Mouse (Mus musculus) kidney, adult 2 months (tissue): ENCODE data around the gene Vim. TPM values are rescaled to one million over a fixed set of nuclear protein-coding genes. Genes with fewer than 3 reads are reported as not detected.
A peak's percentile ranks its signal among the peaks of the same experiment; 100 is the strongest.

Source experiments
- DNase-seq: peaks from one replicate; pipeline ENCODE4 v3.0.0; 2021
- H3K27ac ChIP-seq: fragments of 200-500 bp; 2 replicates; pipeline ENCODE4 v1.5.1; 2012; ENCODE audit warnings: low read depth, low read length, control low read depth, inconsistent platforms; ENCODE audit not compliant: insufficient read depth
- H3K27me3 ChIP-seq: fragments of 200-500 bp; replicated peaks from 2 replicates; pipeline ENCODE4 v1.6.1; 2012; ENCODE audit warnings: mild to moderate bottlenecking, moderate library complexity, low read length, inconsistent platforms; ENCODE audit not compliant: control insufficient read depth, insufficient read depth
- H3K36me3 ChIP-seq: fragments of 200-500 bp; 2 replicates; pipeline ENCODE4 v1.6.1; 2012; ENCODE audit warnings: mild to moderate bottlenecking, moderate library complexity, low read length, inconsistent platforms; ENCODE audit not compliant: control insufficient read depth, insufficient read depth
- H3K4me1 ChIP-seq: fragments of 200-500 bp; 2 replicates; pipeline ENCODE4 v1.6.1; 2011; ENCODE audit warnings: low read length; ENCODE audit not compliant: control insufficient read depth, insufficient read depth
- H3K4me3 ChIP-seq: fragments of 200-500 bp; 2 replicates; pipeline ENCODE4 v1.5.1; 2011; ENCODE audit warnings: mild to moderate bottlenecking, low read depth, low read length, control low read depth; ENCODE audit not compliant: insufficient read depth
- CTCF ChIP-seq: fragments of 200-500 bp; conservative IDR thresholded peaks from 2 replicates; pipeline ENCODE4 v1.5.1; 2011; ENCODE audit warnings: low read depth, mild to moderate bottlenecking, control low read depth, low read length, moderate library complexity, mixed read lengths; ENCODE audit not compliant: insufficient read depth, insufficient read length
- POLR2A ChIP-seq: fragments of 200-500 bp; IDR thresholded peaks from one replicate; pipeline ENCODE4 v1.6.1; 2011; ENCODE audit warnings: low read depth, low read length, control low read depth
- WGBS: fragments of 180-500 bp; shearing (Covaris S2); methylation state at CpG from one replicate; pipeline ENCODE4 v1.1.7; 2018; 5-methylcytosine and 5-hydroxymethylcytosine counted together
- polyA plus RNA-seq: library from polyadenylated mRNA; depleted of rRNA; stranded (reverse); fragments of >200 nt; gene quantifications from 2 replicates; pipeline ENCODE4 v1.2.3, GENCODE M21; 2012

Gene Vim
- polyA plus RNA-seq, 1 experiment, result 211 TPM

GRCm38 (mm10) chr2:13570122-13570521, 3.6 kb upstream of the Vim start:
- 70% methylated on average over 2 of the region's 2 CpGs for WGBS
- Histone ChIP-seq H3K27ac (no peak overlapping the region), H3K4me1 (peaks cover 6% of the 10 kb centered on the region; the same call in 1 of the 2 replicates), H3K4me3 (no peak overlapping the region), H3K27me3 (no peaks in the 10 kb centered on the region), H3K36me3 (no peaks in the 10 kb centered on the region)
- no peak for DNase-seq
- no peak for TF ChIP-seq POLR2A
- TF ChIP-seq CTCF, result no peak

- H3K27me3 ChIP-seq, result no peaks in the 10 kb centered on the region
- H3K4me3 ChIP-seq, result no peak overlapping the region
- no peaks in the 10 kb centered on the region for H3K36me3 ChIP-seq
- WGBS, result 55% methylated on average over 4 of the region's 4 CpGs
- peaks cover 6% of the 10 kb centered on the region; the same call in 1 of the 2 replicates for H3K4me1 ChIP-seq
- TF ChIP-seq POLR2A, result no peak
- TF ChIP-seq CTCF, result no peak
- no peak overlapping the region for H3K27ac ChIP-seq
- DNase-seq, result peak; percentile 4
These were observed 1.6 kb upstream of the Vim start for GRCm38 (mm10) chr2:13572101-13572553.

- Histone ChIP-seq H3K36me3 (no peaks in the 10 kb centered on the region), H3K4me3 (peak overlapping the region; percentile 28; the same call in 1 of the 2 replicates), H3K27ac (0 out of 2 replicates have a peak overlapping the region, but pooled peaks have one; percentile 49), H3K27me3 (no peaks in the 10 kb centered on the region), H3K4me1 (peaks cover 6% of the 10 kb centered on the region; the same call in 1 of the 2 replicates)
- TF ChIP-seq CTCF, result no peak
- TF ChIP-seq POLR2A, result no peak
- DNase-seq, result peak; percentile 5
- WGBS, result 35% methylated on average over 12 of the region's 12 CpGs
These were observed 900 bp upstream of the Vim start for GRCm38 (mm10) chr2:13572647-13573407.

- peak; percentile 68 for DNase-seq
- Histone ChIP-seq H3K4me1 (peaks cover 6% of the 10 kb centered on the region; the same call in 1 of the 2 replicates), H3K36me3 (no peaks in the 10 kb centered on the region; the same call in 1 of the 2 replicates), H3K27ac (peak overlapping the region; percentile 83), H3K27me3 (no peaks in the 10 kb centered on the region), H3K4me3 (peak overlapping the region; percentile 54)
- 0 out of 2 replicates have a peak, but pooled peaks have one; percentile 14 for TF ChIP-seq CTCF
- no peak for TF ChIP-seq POLR2A
- under 1% methylated on average over 46 of the region's 46 CpGs for WGBS
These were observed 506 bp downstream of the Vim start for GRCm38 (mm10) chr2:13574066-13574800.

- WGBS, result 2% methylated on average over 21 of the region's 21 CpGs
- H3K36me3 ChIP-seq, result no peaks in the 10 kb centered on the region; the same call in 1 of the 2 replicates
- no peaks in the 10 kb centered on the region for H3K27me3 ChIP-seq
- H3K4me1 ChIP-seq, result peaks cover 6% of the 10 kb centered on the region; the same call in 1 of the 2 replicates
- H3K4me3 ChIP-seq, result peak overlapping the region; percentile 54
- DNase-seq, result peak; percentile 27
- H3K27ac ChIP-seq, result peak overlapping the region; percentile 47
- peak; percentile 8 for TF ChIP-seq POLR2A
- no peak for TF ChIP-seq CTCF
These were observed 1.0 kb downstream of the Vim start for GRCm38 (mm10) chr2:13574801-13575150.

GRCm38 (mm10) chr2:13575287-13575801, 1.6 kb downstream of the Vim start:
- Histone ChIP-seq H3K36me3 (no peaks in the 10 kb centered on the region; the same call in 1 of the 2 replicates), H3K4me1 (peaks cover 6% of the 10 kb centered on the region; the same call in 1 of the 2 replicates), H3K27me3 (no peaks in the 10 kb centered on the region), H3K27ac (0 out of 2 replicates have a peak overlapping the region, but pooled peaks have one; percentile 14), H3K4me3 (peak overlapping the region; percentile 54)
- DNase-seq, result peak; percentile 82
- peak; percentile 64 for TF ChIP-seq CTCF
- TF ChIP-seq POLR2A, result no peak
- WGBS, result 2% methylated on average over 13 of the region's 13 CpGs

GRCm38 (mm10) chr2:13575926-13576325, 2.2 kb downstream of the Vim start:
- H3K36me3 ChIP-seq, result no peaks in the 10 kb centered on the region; the same call in 1 of the 2 replicates
- TF ChIP-seq POLR2A (no peak), CTCF (no peak)
- DNase-seq, result peak; percentile 13
- H3K4me1 ChIP-seq, result peaks cover 6% of the 10 kb centered on the region; the same call in 1 of the 2 replicates
- WGBS, result 36% methylated on average over 6 of the region's 6 CpGs
- H3K27me3 ChIP-seq, result no peaks in the 10 kb centered on the region
- H3K4me3 ChIP-seq, result no peak overlapping the region
- no peak overlapping the region for H3K27ac ChIP-seq
